Mouse (Mus musculus) olfactory bulb, adult 2 months (tissue): ENCODE results near the gene Lrba.

Experiments used
- CTCF ChIP-seq: fragments of 200-500 bp; IDR thresholded peaks from 2 replicates; pipeline ENCODE4 v1.5.1; 2012; ENCODE audit warnings: low read depth, mild to moderate bottlenecking, low read length, moderate library complexity; ENCODE audit not compliant: insufficient read depth
- POLR2A ChIP-seq: fragments of 200-500 bp; IDR thresholded peaks from 2 replicates; pipeline ENCODE4 v1.6.1; 2012; ENCODE audit warnings: mild to moderate bottlenecking, low read depth, low read length, moderate library complexity; ENCODE audit not compliant: insufficient read depth

DNA sequence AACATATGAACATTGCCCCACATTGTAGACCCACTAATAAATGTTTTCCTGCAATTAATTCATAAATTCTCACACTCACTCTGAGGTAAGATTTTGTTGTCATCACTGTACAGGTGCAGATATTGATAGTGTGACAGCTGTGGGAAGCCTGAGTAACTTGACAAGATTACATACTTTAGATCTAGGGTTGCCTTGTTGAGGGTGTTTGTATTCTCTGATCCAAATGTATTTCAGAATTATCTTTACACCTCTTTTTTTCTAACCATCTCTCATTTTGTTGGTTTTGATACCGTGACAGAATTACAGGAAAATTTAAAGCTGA lies 336.5 kb downstream of the Lrba start:
- TF ChIP-seq CTCF (no peak), POLR2A (no peak)
